Mouse (Mus musculus) lung, postnatal 25 days (tissue): ENCODE measurements around the gene Washc4.
"Not testable (repeated sequence)": the region's sequence is repeated elsewhere in the genome, so short reads cannot be mapped to it uniquely, and the experiment has no call there.

Experiments used
- DNase-seq: peaks from one replicate; pipeline ENCODE4 v3.0.0; 2022; ENCODE audit warnings: low spot score

Washc4 gene

GRCm38 (mm10) chr10:83543439-83544102, at the start of gene Washc4:
Gene Washc4 (plus strand): TSS chr10:83543752.
- DNase-seq: peak; percentile 96

GRCm38 (mm10) chr10:83497321-83497720, 46.2 kb upstream of the Washc4 start:
- DNase-seq: no peak

GRCm38 (mm10) chr10:83508962-83509660, 34.4 kb upstream of the Washc4 start:
- peak; percentile 26 for DNase-seq

GRCm38 (mm10) chr10:83511304-83511703, 32.2 kb upstream of the Washc4 start:
- DNase-seq: no peak

GRCm38 (mm10) chr10:83513736-83514135, 29.8 kb upstream of the Washc4 start:
- DNase-seq: no peak

GRCm38 (mm10) chr10:83520990-83521389, 22.6 kb upstream of the Washc4 start:
- DNase-seq: no peak

GRCm38 (mm10) chr10:83524238-83524637, 19.3 kb upstream of the Washc4 start:
- not testable (repeated sequence) for DNase-seq

- no peak for DNase-seq
Observed at GRCm38 (mm10) chr10:83530384-83530967, 13.1 kb upstream of the Washc4 start.

- peak; percentile 73 for DNase-seq
Observed at GRCm38 (mm10) chr10:83533258-83533909, 10.2 kb upstream of the Washc4 start.

GRCm38 (mm10) chr10:83533910-83534283, 9.7 kb upstream of the Washc4 start, which contains the start of gene Aldh1l2:
Gene Aldh1l2 (minus strand): TSS chr10:83534140.
- peak; percentile 80 for DNase-seq

- no peak for DNase-seq
Observed at GRCm38 (mm10) chr10:83536436-83536835, 7.1 kb upstream of the Washc4 start.

- no peak for DNase-seq
Observed at GRCm38 (mm10) chr10:83539311-83539980, 4.1 kb upstream of the Washc4 start.

GRCm38 (mm10) chr10:83540092-83540491, 3.5 kb upstream of the Washc4 start:
- DNase-seq: no peak

- no peak for DNase-seq
Observed at GRCm38 (mm10) chr10:83542241-83542640, 1.3 kb upstream of the Washc4 start.

GRCm38 (mm10) chr10:83544103-83544479, 539 bp downstream of the Washc4 start:
- DNase-seq: peak; percentile 56

- DNase-seq: no peak
Observed at GRCm38 (mm10) chr10:83545341-83545740, 1.8 kb downstream of the Washc4 start.

- DNase-seq: no peak
Observed at GRCm38 (mm10) chr10:83563005-83563404, 19.5 kb downstream of the Washc4 start.

- DNase-seq: no peak
Observed at GRCm38 (mm10) chr10:83565449-83566441, 22.2 kb downstream of the Washc4 start.

GRCm38 (mm10) chr10:83590801-83591200, 47.2 kb downstream of the Washc4 start:
- no peak for DNase-seq

GRCm38 (mm10) chr10:83592616-83593015, 49.1 kb downstream of the Washc4 start:
- DNase-seq: no peak

GRCm38 (mm10) chr10:83594526-83594925, 51.0 kb downstream of the Washc4 start:
- DNase-seq: no peak
